Mouse (Mus musculus) cortical plate, adult 2 months (tissue): ENCODE results near the gene Olfr1465.

Experiments
- CTCF ChIP-seq: fragments of 200-500 bp; IDR thresholded peaks from 2 replicates; pipeline ENCODE4 v1.5.1; 2011; ENCODE audit warnings: mild to moderate bottlenecking, control low read depth, low read length; ENCODE audit not compliant: insufficient read depth; ENCODE audit errors: extremely low read depth
- POLR2A ChIP-seq: fragments of 200-500 bp; IDR thresholded peaks from 2 replicates; pipeline ENCODE4 v1.6.1; 2011; ENCODE audit warnings: mild to moderate bottlenecking, low read length, control low read depth; ENCODE audit not compliant: insufficient read depth; ENCODE audit errors: extremely low read depth

- TF ChIP-seq POLR2A, result no peak
- no peak for TF ChIP-seq CTCF
These were observed 46.6 kb upstream of the Olfr1465 start, which contains the start of gene Olfr1467 for GRCm38 (mm10) chr19:13361936-13362335.
